Mouse (Mus musculus) midbrain, embryonic 14.5 days (tissue): ENCODE measurements around the gene 1500011B03Rik. TPM values are rescaled to one million over a fixed set of nuclear protein-coding genes. Genes with fewer than 3 reads are reported as not detected.

Experiments
- ATAC-seq: fragments of 200-750 bp; cut with Nextera tagmentation; 2 replicates; pipeline ENCODE4 v1.8.0; 2017; ENCODE audit warnings: moderate number of reproducible peaks, moderate library complexity; ENCODE audit not compliant: low FRiP score, low TSS enrichment
- DNase-seq: peaks from one replicate; pipeline ENCODE4 v3.0.0-alpha.2; 2015
- H3K27ac ChIP-seq: fragments of 300-500 bp; sonication (generic); replicated peaks from 2 replicates; pipeline ENCODE4 v1.5.1; 2014; ENCODE audit warnings: mild to moderate bottlenecking, low read depth, low read length, moderate library complexity
- H3K27me3 ChIP-seq: fragments of 300-500 bp; sonication (generic); 2 replicates; pipeline ENCODE4 v1.6.1; 2014; ENCODE audit warnings: low read length, control low read depth, mixed read lengths; ENCODE audit not compliant: control insufficient read depth, insufficient read depth
- H3K36me3 ChIP-seq: fragments of 300-500 bp; sonication (generic); 2 replicates; pipeline ENCODE4 v1.6.1; 2014; ENCODE audit warnings: low read length, control low read depth; ENCODE audit not compliant: control insufficient read depth, insufficient read depth
- H3K4me1 ChIP-seq: fragments of 300-500 bp; sonication (generic); 2 replicates; pipeline ENCODE4 v1.6.1; 2014; ENCODE audit warnings: mild to moderate bottlenecking, antibody characterized with exemption, low read length, control low read depth; ENCODE audit not compliant: control insufficient read depth, insufficient read depth
- H3K4me2 ChIP-seq: fragments of 300-500 bp; sonication (generic); 2 replicates; pipeline ENCODE4 v1.6.1; 2014; ENCODE audit warnings: mild to moderate bottlenecking, low read length, moderate library complexity
- H3K4me3 ChIP-seq: fragments of 300-500 bp; sonication (generic); replicated peaks from 2 replicates; pipeline ENCODE4 v1.5.1; 2014; ENCODE audit warnings: low read depth, low read length
- H3K9ac ChIP-seq: fragments of 300-500 bp; sonication (generic); replicated peaks from 2 replicates; pipeline ENCODE4 v1.6.1; 2014; ENCODE audit warnings: mild to moderate bottlenecking, low read length, moderate library complexity
- H3K9me3 ChIP-seq: fragments of 300-500 bp; sonication (generic); 2 replicates; pipeline ENCODE4 v1.6.1; 2016; ENCODE audit warnings: low read length, control low read depth, mixed read lengths; ENCODE audit not compliant: control insufficient read depth
- WGBS: fragments of 180-500 bp; shearing (Covaris S2); extraction: QIAGEN DNeasy Blood & Tissue Kit; methylation state at CpG from one replicate; pipeline ENCODE4 v1.1.7; 2014; 5-methylcytosine and 5-hydroxymethylcytosine counted together
- polyA plus RNA-seq: library from polyadenylated mRNA; unstranded; fragments of >200 nt; fragmentation: Nextera tagmentation; extraction: Ambion mirVana; gene quantifications from 2 replicates; pipeline ENCODE4 v1.2.1, GENCODE M21; 2014

The 1500011B03Rik gene
- polyA plus RNA-seq, 1 experiment from 2014 or later: 276 TPM

- Histone ChIP-seq H3K9me3 (no peaks in the 10 kb centered on the region), H3K4me3 (no peak overlapping the region), H3K9ac (no peak overlapping the region), H3K36me3 (peaks cover 23% of the 10 kb centered on the region), H3K4me2 (no peak overlapping the region), H3K4me1 (0 out of 2 replicates have a peak, but pooled peaks cover 4% of the 10 kb centered on the region), H3K27me3 (no peaks in the 10 kb centered on the region), H3K27ac (no peak overlapping the region)
- WGBS: 90% methylated on average over 9 of the region's 9 CpGs
- ATAC-seq (no peak), DNase-seq (no peak)
Observed at GRCm38 (mm10) chr5:114782991-114783390, 40.3 kb downstream of the 1500011B03Rik start.

GRCm38 (mm10) chr5:114780912-114781311 is 42.4 kb downstream of the 1500011B03Rik start:
- Histone ChIP-seq H3K9me3 (no peaks in the 10 kb centered on the region), H3K4me2 (no peak overlapping the region), H3K36me3 (peaks cover 5% of the 10 kb centered on the region; the same call in 1 of the 2 replicates), H3K9ac (no peak overlapping the region), H3K4me1 (peaks cover 16% of the 10 kb centered on the region), H3K27ac (no peak overlapping the region), H3K27me3 (no peaks in the 10 kb centered on the region), H3K4me3 (no peak overlapping the region)
- ATAC-seq (no peak), DNase-seq (no peak)
- 88% methylated on average over 7 of the region's 7 CpGs for WGBS

- no peaks in the 10 kb centered on the region for H3K9me3 ChIP-seq
- no peaks in the 10 kb centered on the region for H3K27me3 ChIP-seq
- H3K4me3 ChIP-seq: no peak overlapping the region
- H3K36me3 ChIP-seq: 0 out of 2 replicates have a peak, but pooled peaks cover 3% of the 10 kb centered on the region
- no peak overlapping the region for H3K9ac ChIP-seq
- no peak overlapping the region for H3K27ac ChIP-seq
- peaks cover 20% of the 10 kb centered on the region for H3K4me1 ChIP-seq
- 86% methylated on average over 7 of the region's 7 CpGs for WGBS
- no peak for DNase-seq
- ATAC-seq: no peak
- no peak overlapping the region for H3K4me2 ChIP-seq
Observed at GRCm38 (mm10) chr5:114779956-114780489, 43.2 kb downstream of the 1500011B03Rik start.

- Histone ChIP-seq H3K4me2 (peak overlapping the region; percentile 94), H3K4me1 (peaks cover 29% of the 10 kb centered on the region), H3K4me3 (peak overlapping the region; percentile 97), H3K9ac (peak overlapping the region; percentile 96; the same call in 1 of the 2 replicates), H3K27ac (no peak overlapping the region), H3K36me3 (0 out of 2 replicates have a peak, but pooled peaks cover 3% of the 10 kb centered on the region), H3K9me3 (no peaks in the 10 kb centered on the region), H3K27me3 (no peaks in the 10 kb centered on the region)
- ATAC-seq (no peak), DNase-seq (peak; percentile 32)
- 49% methylated on average over 7 of the region's 7 CpGs for WGBS
Observed at GRCm38 (mm10) chr5:114776174-114776573, 47.1 kb downstream of the 1500011B03Rik start.

- DNase-seq (peak; percentile 55), ATAC-seq (no peak; the same call in 1 of the 2 replicates)
- Histone ChIP-seq H3K27ac (peak within 1 kb of the TSS; percentile 95), H3K9ac (peak within 1 kb of the TSS; percentile 96), H3K9me3 (no peaks in the 10 kb centered on the region), H3K4me2 (peak within 1 kb of the TSS; percentile 94), H3K27me3 (no peaks in the 10 kb centered on the region), H3K4me3 (peak within 1 kb of the TSS; percentile 97), H3K4me1 (peaks cover 29% of the 10 kb centered on the region), H3K36me3 (no peaks in the 10 kb centered on the region)
- under 1% methylated on average over 59 of the region's 63 CpGs for WGBS
Observed at GRCm38 (mm10) chr5:114775056-114775979, 48.0 kb downstream of the 1500011B03Rik start, which contains the start of gene Git2. Git2 (minus strand) TSS chr5:114775517.

- peaks cover 29% of the 10 kb centered on the region for H3K4me1 ChIP-seq
- ATAC-seq: peak; percentile 86
- under 1% methylated on average over 69 of the region's 73 CpGs for WGBS
Observed at GRCm38 (mm10) chr5:114774403-114775051, 48.7 kb downstream of the 1500011B03Rik start, which contains the start of gene Ankrd13a. Ankrd13a (plus strand) TSS chr5:114774677.

GRCm38 (mm10) chr5:114773780-114774179 is 49.5 kb downstream of the 1500011B03Rik start:
- Histone ChIP-seq H3K27me3 (no peaks in the 10 kb centered on the region), H3K4me3 (peak overlapping the region; percentile 97), H3K4me1 (peaks cover 29% of the 10 kb centered on the region), H3K4me2 (peak overlapping the region; percentile 94), H3K27ac (peak overlapping the region; percentile 95), H3K36me3 (no peaks in the 10 kb centered on the region), H3K9ac (peak overlapping the region; percentile 96), H3K9me3 (no peaks in the 10 kb centered on the region)
- ATAC-seq: no peak
- 2% methylated on average over 11 of the region's 11 CpGs for WGBS
- DNase-seq: no peak

More at GRCm38 (mm10) chr5:114774403-114775051, 48.7 kb downstream of the 1500011B03Rik start, which contains the start of gene Ankrd13a:
- Histone ChIP-seq H3K9ac (peak within 1 kb of the TSS; percentile 96), H3K4me2 (peak within 1 kb of the TSS; percentile 94), H3K36me3 (no peaks in the 10 kb centered on the region), H3K9me3 (no peaks in the 10 kb centered on the region), H3K4me3 (peak within 1 kb of the TSS; percentile 97), H3K27me3 (no peaks in the 10 kb centered on the region), H3K27ac (peak within 1 kb of the TSS; percentile 95)
- DNase-seq: peak; percentile 96

GRCm38 (mm10) chr5:114773211-114773710 is 50.0 kb downstream of the 1500011B03Rik start:
- Histone ChIP-seq H3K9me3 (no peaks in the 10 kb centered on the region), H3K36me3 (no peaks in the 10 kb centered on the region), H3K9ac (peak overlapping the region; percentile 96), H3K27ac (peak overlapping the region; percentile 95), H3K4me2 (peak overlapping the region; percentile 94), H3K27me3 (no peaks in the 10 kb centered on the region), H3K4me1 (peaks cover 29% of the 10 kb centered on the region), H3K4me3 (peak overlapping the region; percentile 97)
- under 1% methylated on average over 52 of the region's 52 CpGs for WGBS
- ATAC-seq (peak; percentile 78), DNase-seq (peak; percentile 99)
